Mouse (Mus musculus) left cerebral cortex, adult 18-20 months (tissue): Measurements from ENCODE around the gene Scgb2b12. TPM values are rescaled to one million over a fixed set of nuclear protein-coding genes. Genes with fewer than 3 reads are reported as not detected.
"Not testable (repeated sequence)": the region's sequence is repeated elsewhere in the genome, so short reads cannot be mapped to it uniquely, and the experiment has no call there.

Experiments used
- DNase-seq, 2 experiments: peaks; one replicate each; pipeline ENCODE4 v3.0.0; 2021 to 2022; ENCODE audit warnings: low spot score in 2 of 2, mixed read lengths in 1 of 2
- long read RNA-seq, 2 experiments: library from polyadenylated mRNA; stranded (forward); transcript quantifications; one replicate each; pipeline ENCODE4 v2.0.0; 2021
- total RNA-seq, 2 experiments: library from RNA; stranded (reverse); gene quantifications; 2 replicates each; pipeline ENCODE4 v1.2.3; 2021

The Scgb2b12 gene
- not detected for total RNA-seq
- long read RNA-seq, experiment 1, result 0 reads
- long read RNA-seq, experiment 2, result 0 reads

- DNase-seq, result not testable (repeated sequence)
Observed at GRCm38 (mm10) chr7:32327145-32327544, at the start of gene Scgb2b12. Gene Scgb2b12 (minus strand): TSS chr7:32327245.

- DNase-seq, result not testable (repeated sequence)
Observed at GRCm38 (mm10) chr7:32333882-32334281, 6.8 kb upstream of the Scgb2b12 start, which contains the start of gene Scgb1b12. Gene Scgb1b12 (plus strand): TSS chr7:32334182.

Other genes with a start within 250 kb of the Scgb2b12 start
- gene Scgb1b10, start 226.4 kb downstream of the Scgb2b12 start, total RNA-seq, result not detected
- gene Scgb2b11, start 116.1 kb downstream of the Scgb2b12 start, total RNA-seq, result not detected
- gene Scgb1b11, start 104.4 kb downstream of the Scgb2b12 start, total RNA-seq, result not detected
- gene Scgb1b12, start 6.9 kb upstream of the Scgb2b12 start, total RNA-seq, result not detected
- gene Scgb1b29, start 114.3 kb upstream of the Scgb2b12 start, total RNA-seq, result not detected